Mouse (Mus musculus) naive thymus-derived CD4-positive, alpha-beta T cell, adult 5 months (primary cell): ENCODE measurements around the gene Scn8a. TPM values are rescaled to one million over a fixed set of nuclear protein-coding genes. Genes with fewer than 3 reads are reported as not detected.

Experiments
- polyA plus RNA-seq: library from polyadenylated mRNA; unstranded; fragments of 100-300 nt; shearing (Covaris generic); gene quantifications from one replicate; pipeline ENCODE4 v1.2.1, GENCODE M21; 2017

Scn8a gene
- polyA plus RNA-seq, result not detected

GRCm38 (mm10) chr15:100869558-100869957 lies at the start of gene Scn8a:
Gene Scn8a, plus strand, starts transcription at chr15:100869858.

GRCm38 (mm10) chr15:101047194-101047555 lies 177.5 kb downstream of the Scn8a start, which contains the start of gene Gm47841:
Gene Gm47841, minus strand, starts transcription at chr15:101047397.

GRCm38 (mm10) chr15:101077813-101078730 lies 208.4 kb downstream of the Scn8a start, which contains the start of gene Fignl2:
Gene Fignl2, minus strand, starts transcription at chr15:101078567.

Other genes with a start within 250 kb of the Scn8a start
- gene Smagp, start 232.9 kb upstream of the Scn8a start, polyA plus RNA-seq, result 0.90 TPM
- 544 TPM for gene Bin2, start 200.3 kb upstream of the Scn8a start, polyA plus RNA-seq
- gene Cela1, start 181.9 kb upstream of the Scn8a start, polyA plus RNA-seq, result not detected
- gene Galnt6, start 140.5 kb upstream of the Scn8a start, polyA plus RNA-seq, result 349 TPM
- gene Slc4a8, start 108.1 kb upstream of the Scn8a start, polyA plus RNA-seq, result 8.6 TPM
- not detected for gene Gm47841, start 177.5 kb downstream of the Scn8a start, polyA plus RNA-seq
- not detected for gene Fignl2, start 208.7 kb downstream of the Scn8a start, polyA plus RNA-seq
- not detected for gene Ankrd33, start 245.9 kb downstream of the Scn8a start, polyA plus RNA-seq